Mouse (Mus musculus) v-Abl transformed pro-B cells (cell line): Measurements from ENCODE around the gene A730009L09Rik.

ENCODE experiments used
- in situ Hi-C, 2 experiments: fragments of 400-800 bp; cut with MboI; formaldehyde crosslinking; loops; one replicate each; pipeline ENCODE4 v1.15.1; 2025; ENCODE audit not compliant: unreplicated experiment in 2 of 2

Gene A730009L09Rik

DNA sequence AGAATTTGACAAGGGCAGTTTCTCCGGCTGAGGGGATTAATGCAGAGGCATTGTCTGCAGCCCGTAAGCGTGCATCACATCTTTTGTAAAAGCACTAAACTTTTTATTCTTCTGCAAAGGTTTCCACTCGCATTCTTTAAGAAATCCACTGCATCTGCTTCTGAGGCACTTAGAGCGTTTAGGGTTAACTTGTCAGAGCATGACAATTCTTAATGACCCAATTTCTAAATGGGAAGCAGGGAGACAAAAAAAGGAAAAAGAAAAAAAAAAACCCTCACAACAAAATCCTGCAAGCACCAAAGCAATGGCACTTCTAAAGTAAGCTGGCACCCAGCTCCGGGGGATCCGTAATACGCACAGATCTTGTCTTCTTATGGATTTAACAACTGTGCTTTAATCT, at the start of gene A730009L09Rik:
Gene A730009L09Rik, plus strand, starts transcription at position 301 of the 400 bp plus-strand sequence.
- in situ Hi-C loops: no loop called here

DNA sequence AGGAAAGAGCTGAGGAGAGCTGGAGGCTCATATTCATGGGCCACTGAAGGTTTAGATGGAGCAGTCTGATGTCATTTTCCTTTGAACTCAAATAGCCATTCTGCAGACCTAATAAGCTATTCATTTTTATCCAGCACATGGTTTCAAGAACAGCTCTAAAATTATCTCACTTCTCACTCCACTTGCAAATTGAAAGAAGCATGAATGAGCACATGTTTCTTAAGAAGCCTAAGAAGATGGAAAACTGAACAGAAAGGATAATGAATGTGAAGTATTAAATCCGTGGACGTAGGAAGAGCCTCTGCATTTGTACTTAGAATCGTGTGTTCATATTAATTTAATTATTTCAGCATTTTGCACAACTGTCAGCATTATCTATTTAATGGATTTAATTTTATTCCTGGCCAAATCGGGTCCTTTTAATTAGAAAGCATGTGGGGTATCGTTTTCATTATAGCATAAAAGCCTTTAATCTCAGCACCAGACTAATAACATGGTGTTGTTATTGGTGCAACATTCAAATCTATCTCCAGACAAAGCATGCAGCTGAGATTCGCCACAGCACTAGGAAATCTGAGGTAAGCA, 49.2 kb upstream of the A730009L09Rik start:
- in situ Hi-C loops: no loop called here

- in situ Hi-C loops: no loop called here
Measured at GRCm38 (mm10) chr16:84468898-84469297, 46.0 kb upstream of the A730009L09Rik start.

- in situ Hi-C loops: no loop called here
Measured at GRCm38 (mm10) chr16:84469994-84470393, 44.9 kb upstream of the A730009L09Rik start.

- in situ Hi-C loops: no loop called here
Measured at GRCm38 (mm10) chr16:84473406-84473805, 41.5 kb upstream of the A730009L09Rik start.

DNA sequence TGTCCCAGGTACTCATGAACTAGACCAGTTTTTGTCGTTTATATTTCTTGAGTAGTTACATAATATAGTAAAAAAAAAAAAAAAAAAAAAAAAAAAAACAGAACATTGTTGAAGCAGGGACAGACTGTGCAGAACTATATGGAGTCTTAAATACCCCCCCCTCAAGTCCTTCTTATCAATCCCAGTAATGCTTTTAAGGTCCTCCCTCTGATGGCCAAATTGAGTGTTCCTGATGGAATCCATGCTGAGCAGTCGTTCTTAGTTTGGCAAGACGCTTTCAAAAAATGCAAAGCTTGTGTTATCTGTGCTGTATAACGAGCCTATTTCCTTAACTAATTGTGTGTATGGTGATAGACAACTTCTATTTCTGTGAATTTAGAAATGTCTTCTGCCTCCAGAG, 40.2 kb upstream of the A730009L09Rik start:
- in situ Hi-C loops: no loop called here

- in situ Hi-C loops: no loop called here
Measured at GRCm38 (mm10) chr16:84476948-84477347, 38.0 kb upstream of the A730009L09Rik start.

- in situ Hi-C loops: no loop called here
Measured at GRCm38 (mm10) chr16:84477528-84477927, 37.4 kb upstream of the A730009L09Rik start.

- in situ Hi-C loops: no loop called here
Measured at GRCm38 (mm10) chr16:84477952-84478351, 37.0 kb upstream of the A730009L09Rik start.

DNA sequence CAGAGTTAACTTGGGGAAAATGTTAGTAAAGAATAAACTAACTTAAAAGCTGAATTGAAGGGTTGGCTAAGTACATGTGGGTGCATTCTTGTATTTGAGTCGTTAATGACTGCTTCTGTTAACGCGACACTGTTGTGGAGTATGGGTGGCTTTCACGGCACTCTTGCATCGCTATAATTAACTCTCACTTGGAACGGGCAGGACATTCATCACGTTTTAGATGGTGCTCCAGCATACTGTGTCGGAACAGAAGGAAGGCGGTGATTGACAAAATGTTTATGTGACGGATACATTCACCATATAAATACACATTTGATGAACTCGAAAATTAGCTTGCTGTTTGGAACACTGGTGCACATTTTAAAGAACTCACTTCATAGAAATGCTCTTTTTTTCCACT, 29.0 kb upstream of the A730009L09Rik start:
- in situ Hi-C loops: no loop called here

DNA sequence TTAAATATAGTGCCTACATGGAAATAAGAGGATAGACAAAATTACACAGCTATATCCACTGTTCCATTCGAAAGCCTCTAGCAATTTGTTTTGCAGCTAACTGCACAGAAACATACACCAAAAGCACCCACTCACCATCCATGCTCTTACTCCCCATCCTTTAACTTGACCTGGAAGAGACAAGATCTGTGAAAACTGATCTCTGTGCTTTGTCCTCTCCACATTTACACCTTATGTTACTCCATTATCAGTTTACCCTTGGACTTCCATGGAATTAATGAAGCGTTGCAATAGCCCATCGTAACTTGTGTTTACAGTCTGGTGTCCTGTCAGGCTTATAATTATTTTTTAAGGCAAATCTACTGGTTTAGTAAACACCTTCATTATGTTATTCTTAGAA, 20.1 kb upstream of the A730009L09Rik start:
- in situ Hi-C loops: no loop called here

DNA sequence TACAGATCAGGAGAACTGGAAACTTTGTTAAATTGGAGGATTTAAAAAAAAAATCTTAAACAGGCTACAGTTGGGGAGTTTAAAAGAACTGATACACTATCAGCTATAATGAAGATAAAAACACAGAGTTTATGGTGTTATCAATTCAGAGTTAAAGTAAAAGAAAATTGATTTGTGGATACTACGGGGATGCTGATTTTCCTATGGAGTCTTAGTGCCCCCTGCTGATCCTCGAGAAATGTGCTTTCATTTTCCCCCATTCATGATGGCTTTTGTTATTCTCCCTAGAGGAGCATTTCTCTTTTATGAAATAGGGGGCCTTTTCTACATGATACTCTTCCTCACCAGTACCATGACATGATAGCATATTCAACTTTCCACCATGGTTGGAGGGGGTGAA, 19.5 kb upstream of the A730009L09Rik start:
- in situ Hi-C loops: no loop called here

DNA sequence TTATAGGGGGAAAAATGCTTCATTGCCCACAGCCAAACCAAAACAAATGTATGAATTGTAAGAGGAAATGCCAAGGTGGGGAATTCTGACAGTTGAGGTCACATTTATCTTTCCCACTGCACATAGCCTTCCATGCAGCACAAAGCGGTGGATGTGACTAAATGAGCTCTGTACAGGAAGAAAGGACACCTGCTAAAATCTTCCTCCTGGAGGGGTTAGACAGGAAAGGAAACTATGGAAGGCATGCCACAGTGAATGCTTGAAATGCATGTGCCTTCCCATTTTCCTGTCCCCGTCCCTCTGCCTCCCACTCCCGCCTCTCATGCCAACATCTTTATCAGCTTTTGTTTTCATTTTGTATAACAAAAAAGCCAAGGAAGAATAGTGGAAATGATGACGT, 7.2 kb upstream of the A730009L09Rik start:
- in situ Hi-C loops: no loop called here

DNA sequence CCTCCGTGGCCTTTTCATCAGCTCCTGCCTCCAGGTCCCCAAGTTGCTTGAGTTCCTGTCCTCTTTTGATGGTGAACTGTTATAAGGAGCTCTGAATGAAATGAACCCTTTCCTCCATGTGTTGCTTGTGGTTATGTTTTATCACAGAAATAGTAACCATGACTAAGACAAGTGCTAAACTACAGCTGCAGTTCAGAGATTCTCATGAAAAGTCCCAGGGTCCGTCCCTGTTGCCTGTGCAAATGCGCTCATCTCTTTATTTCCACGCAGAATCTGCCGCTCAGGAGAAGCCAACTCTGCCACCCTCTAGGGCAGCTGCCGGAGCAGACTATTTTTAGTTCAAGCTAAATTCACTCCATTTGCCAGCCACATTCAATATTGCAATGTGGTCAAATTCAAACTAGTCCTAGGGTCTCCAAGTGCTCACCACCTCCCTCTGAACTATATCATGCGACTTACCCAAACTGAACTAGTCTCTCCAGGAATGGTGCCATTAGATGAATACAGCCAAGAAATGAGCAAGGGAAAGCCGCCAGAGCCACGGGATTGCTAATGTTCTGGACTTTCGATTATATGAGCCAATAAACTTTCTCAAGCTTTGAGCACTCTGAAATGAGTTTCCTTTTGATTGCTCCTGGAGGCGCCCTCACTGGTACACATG, 7.2 kb downstream of the A730009L09Rik start:
- in situ Hi-C loops: no loop called here

DNA sequence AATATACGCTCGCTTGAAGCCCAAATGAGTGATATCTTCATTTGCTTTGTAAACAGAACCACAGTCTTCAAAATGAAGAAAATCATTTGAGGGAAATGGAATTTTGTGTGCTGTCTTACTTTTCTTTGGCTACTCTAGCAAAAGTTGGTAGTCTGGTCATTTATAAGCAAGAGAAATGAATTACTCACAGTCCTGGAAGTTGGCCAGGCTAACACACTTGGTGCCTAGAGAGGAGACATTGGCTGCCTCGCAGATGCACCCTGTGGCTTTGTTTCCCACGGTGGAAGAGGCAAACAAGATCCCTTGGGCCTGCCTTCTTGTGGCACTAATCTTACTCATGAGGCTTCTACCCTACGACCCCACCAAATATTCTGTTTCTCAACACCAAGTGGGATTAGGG, 8.1 kb downstream of the A730009L09Rik start:
- in situ Hi-C loops: no loop called here

GRCm38 (mm10) chr16:84527375-84527774, 12.5 kb downstream of the A730009L09Rik start:
- in situ Hi-C loops: loop anchor here (5.0 kb wide), 3 partner anchors 350 to 1155 kb away; no protein-coding TSS in a partner anchor

DNA sequence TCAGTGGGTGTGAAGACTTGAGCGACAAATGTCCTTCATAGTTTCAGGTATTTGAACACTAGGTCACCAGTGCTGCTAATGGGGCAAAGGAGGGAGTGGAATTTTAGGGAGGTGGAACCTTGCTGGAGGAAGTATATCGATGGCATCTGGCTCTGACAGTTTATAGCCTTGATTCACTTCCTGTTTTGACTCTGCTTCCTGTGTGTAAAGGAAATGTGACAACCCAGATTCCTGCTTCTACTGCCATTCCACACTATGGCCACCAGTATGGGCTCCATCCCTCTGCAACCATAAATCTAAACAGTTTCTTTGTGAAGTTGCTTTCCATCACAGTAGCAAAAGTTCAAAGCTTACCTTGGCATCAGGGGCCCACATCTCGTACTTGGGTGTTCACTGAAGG, 17.9 kb downstream of the A730009L09Rik start:
- in situ Hi-C loops: no loop called here

- in situ Hi-C loops: no loop called here
Measured at GRCm38 (mm10) chr16:84546059-84546458, 31.1 kb downstream of the A730009L09Rik start.

DNA sequence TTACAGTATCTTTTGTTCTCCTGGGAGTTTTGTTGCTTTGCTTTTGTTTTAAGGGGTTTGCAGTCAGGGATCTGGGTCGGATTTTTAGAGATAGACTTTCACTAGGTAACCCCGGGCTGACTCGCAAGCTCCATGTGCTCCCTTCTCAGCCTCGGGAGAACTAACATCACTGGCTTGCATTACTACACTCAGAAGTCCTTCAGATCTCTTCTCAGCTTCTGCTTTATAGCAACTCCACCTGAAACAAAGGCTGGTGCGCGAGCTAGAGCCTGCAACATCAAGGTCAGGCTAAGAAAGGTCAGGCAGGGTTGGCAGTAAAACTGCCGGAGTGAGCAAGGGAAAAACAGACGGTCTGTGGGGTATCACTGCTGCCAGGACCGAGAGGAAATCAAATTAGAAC, 34.2 kb downstream of the A730009L09Rik start:
- in situ Hi-C loops: no loop called here

DNA sequence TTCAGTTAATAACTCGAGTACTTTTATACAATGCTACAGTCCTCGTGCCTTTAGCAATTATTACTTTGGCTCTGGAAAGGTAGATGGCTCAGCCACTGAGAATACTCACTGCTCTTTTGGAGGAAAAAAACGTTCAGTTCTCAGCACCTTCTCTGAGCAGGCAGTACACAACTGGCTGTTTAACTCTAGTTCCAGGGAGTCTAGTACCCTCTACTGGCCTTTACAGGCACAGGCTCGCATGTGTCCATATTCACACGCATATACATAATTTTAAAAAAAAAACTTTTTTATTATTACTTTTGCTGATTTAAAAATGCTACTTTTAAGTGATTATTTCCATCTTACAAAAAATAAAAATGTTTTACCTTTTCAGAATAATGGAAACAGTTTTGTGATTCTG, 35.5 kb downstream of the A730009L09Rik start:
- in situ Hi-C loops: no loop called here

- in situ Hi-C loops: no loop called here
Measured at GRCm38 (mm10) chr16:84553981-84554380, 39.1 kb downstream of the A730009L09Rik start.

DNA sequence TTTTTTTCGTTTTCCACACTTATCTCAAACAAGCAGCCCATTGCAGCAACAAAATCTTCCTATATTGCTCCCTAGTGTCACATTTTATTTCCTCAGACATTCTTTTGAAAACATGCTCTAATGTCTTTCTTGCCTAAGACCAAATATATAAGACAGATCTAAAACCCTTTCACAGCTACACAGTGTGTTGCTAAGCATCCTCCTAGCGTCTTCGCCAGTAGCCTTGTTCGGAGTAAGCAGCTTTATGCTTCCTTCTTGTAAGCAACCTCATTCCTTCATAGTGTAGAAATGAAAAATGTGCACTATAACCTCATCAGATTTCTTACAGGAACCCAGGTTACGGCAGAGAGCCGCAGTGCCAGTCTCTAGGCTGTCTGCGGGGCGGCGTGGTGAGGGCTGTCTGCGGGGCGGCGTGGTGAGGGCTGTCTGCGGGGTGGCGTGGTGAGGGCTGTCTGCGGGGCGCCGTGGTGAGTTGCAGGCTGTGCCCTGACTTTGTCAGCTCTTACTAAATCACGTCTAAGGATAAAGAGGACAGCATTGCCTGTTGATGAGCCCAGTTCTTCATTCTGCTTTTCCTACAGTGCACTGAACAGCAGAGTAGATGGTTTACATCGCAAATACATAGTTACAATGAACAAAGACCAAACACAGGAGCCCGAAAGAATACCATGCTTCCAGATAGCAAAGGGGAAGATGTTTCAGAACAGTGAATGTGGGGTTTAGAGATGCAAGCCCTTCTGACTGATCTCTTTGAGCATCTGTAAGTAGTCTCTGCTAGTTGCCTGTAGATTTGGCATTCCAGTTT, 43.4 kb downstream of the A730009L09Rik start:
- in situ Hi-C loops: no loop called here
